Mouse (Mus musculus) frontal cortex, postnatal 14 days (tissue): Measurements from ENCODE around the gene Map10.

Source experiments
- DNase-seq, 2 experiments: peaks; one replicate each; pipeline ENCODE4 v3.0.0; 2022; ENCODE audit warnings: low spot score in 2 of 2

Map10 gene

GRCm38 (mm10) chr8:125670420-125670819 is 802 bp downstream of the Map10 start:
- no peak for DNase-seq

DNA sequence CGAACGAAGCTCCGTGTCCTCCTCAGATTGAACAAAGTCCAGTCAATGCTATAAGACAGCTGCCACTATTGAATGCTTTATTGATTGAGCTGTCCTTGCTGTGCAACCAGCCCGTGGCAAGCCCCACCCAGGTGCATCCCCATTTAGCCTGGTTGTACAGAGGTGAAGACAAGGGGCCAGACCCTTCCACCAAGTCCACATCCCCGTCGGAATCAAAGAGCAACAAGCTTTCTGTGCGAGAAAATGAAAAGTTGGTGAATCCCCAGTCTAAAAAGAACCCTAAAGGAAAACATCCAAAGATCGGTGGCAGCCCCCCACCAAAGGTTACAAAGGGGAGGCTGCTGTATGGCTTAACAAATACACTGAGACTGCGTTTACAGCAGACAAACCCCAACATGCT is 1.3 kb downstream of the Map10 start:
- DNase-seq: no peak

DNA sequence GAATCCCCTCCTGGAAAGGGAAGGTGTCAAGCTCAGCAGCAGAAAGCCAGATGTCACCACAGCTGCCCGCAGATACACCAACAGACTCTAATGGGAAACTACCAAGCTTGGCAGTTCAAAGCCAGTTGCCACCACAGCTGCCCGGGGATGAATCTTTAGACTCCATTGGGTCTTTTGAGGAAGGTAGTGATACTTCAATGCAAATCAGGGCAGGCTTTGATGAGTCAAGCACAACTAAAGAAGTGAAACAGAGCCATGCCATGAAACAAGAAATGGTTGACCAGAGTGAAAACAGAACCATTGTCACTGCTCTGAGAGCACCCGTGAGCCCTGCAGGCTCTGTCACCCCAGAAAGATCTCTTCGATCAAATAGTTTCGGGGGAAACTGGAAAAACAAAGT is 1.8 kb downstream of the Map10 start:
- no peak for DNase-seq

- DNase-seq: no peak
These were observed 6.2 kb downstream of the Map10 start for GRCm38 (mm10) chr8:125675796-125676195.

GRCm38 (mm10) chr8:125677484-125677883 is 7.9 kb downstream of the Map10 start:
- DNase-seq: no peak

- DNase-seq: no peak
These were observed 9.4 kb downstream of the Map10 start for GRCm38 (mm10) chr8:125678854-125679648.

- no peak for DNase-seq
These were observed 11.3 kb downstream of the Map10 start for GRCm38 (mm10) chr8:125680851-125681408.

DNA sequence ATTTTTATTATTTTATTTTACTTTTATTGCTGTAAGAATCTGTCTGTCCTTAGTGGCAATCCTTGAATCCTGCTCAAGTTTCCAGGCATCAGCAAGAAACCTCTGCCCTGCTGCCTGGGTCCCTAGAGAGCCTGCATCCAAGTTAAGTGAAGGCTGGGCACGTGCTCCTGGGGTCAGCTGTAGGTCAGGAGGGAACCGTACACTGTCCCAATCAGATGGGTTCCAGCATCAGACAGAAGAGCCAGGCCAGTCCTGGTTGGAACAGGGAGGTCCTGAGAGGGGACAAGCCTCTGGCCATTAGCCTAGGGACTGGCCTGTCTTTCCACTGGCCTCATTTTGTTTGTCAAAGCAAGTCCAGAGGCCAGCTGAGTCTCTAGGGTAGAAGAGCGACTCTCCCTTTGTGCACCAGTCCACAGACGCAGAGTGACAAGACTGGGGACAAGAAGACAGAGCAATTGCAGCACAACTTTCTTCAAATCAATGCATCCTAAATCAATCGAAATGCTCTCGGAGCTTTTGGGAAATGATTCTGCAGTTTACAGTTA is 15.7 kb downstream of the Map10 start:
- DNase-seq: no peak

- no peak for DNase-seq
These were observed 16.7 kb downstream of the Map10 start for GRCm38 (mm10) chr8:125686221-125686865.

GRCm38 (mm10) chr8:125690166-125690915 is 20.7 kb downstream of the Map10 start:
- no peak for DNase-seq

DNA sequence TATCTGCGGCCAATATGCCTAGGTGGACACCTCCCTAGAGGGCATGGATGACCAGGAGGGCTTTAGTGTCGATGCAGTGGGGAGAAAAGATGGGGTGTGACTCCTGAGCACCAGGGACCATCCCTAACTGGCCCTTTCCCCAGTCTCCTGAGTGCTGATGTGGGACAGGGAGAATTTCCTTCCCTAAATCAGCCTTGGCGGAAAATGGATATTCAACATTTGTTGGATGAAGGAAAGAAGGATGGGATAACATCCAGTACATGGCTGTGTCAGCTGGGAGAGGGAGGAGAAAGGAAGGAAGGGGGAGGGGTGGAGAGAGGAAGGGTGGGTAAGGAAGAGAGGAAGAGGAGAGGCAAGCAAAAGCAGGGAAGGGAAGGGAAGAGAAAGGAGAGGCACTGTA is 21.3 kb downstream of the Map10 start:
- DNase-seq: no peak

DNA sequence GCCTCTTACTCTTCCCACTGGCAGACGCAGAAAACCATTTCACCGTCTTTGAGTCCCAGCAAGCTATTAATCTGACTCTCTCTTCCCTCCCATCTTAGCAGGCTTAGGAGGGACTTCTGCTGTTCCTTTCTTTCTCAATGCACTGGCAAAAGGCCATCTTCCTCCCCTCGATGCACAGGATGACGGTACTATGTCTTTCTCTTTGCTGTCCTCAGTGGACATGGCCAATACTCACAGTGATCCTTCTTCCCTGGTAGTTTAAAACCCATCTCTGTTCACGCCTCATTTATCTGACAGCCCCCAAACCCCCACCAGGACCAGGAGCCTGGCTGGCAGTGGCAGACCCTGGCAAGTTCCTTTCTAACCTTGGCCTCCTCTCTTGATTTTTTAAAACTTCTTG is 22.8 kb downstream of the Map10 start:
- no peak for DNase-seq

DNA sequence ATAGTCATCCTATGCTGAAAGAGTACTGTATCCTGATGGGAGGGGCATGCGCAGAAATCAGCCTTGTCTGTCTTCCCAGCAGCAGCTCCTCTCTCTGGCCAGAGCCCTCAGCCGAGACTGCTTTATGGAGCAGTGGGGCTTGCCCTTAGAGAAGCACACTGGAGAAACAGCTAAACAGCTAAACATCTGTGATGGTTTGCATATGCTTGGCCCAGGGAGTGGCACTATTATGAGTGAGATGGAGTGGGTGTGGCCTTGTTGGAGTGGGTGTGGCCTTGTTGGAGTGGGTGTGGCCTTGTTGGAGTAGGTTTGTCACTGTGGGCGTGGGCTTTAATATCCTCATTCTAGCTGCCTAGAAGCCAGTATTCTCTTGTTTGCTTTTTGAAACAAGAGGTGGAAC is 23.6 kb downstream of the Map10 start:
- DNase-seq: no peak

DNA sequence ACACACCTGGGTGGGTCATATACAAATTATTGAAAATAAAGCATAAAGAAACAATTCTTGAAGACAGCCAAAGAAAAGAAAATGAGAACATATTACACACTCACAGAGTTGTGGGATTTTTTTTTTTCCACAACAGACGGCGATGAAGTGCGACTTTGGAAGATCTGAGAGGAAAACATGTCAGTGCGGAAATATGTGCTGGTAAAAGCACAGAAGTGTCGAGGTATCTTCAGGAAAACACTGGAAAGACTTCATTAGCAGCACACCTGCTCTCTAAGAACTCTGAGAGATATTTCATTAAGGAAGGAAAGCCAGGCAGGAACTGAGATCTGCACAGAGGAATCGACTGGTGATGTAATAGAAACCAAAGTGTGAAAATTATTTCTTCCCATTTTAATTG is 26.3 kb downstream of the Map10 start:
- DNase-seq: no peak

DNA sequence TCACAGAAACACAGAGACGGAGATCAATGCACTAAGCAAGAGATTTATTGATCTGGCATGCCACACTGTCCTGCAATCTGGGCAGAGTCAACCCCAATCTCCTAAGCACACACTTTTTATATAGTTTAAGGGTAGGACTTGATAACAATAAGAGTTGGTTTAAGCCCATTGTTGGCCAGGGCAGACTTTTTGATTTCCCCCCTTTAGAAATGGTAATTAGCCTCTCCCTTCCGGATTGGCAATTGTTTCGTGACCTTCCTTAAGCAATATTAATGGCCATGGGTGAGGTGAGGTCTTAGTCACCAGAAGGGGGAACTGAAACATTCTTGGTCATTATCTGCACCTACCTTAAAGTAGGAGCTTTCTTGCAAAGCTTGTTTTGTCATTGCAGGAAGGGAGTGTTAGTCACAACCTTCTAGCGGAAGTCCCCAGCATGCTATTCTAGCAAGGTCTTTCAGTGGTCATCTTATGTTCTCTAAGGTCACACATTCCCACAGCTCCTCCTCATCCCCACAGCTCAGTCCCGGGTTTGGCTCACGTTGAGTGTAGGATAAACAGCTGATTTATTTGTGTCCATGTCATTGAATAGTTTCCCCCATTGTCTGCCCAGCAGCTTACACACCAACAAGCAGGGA is 29.9 kb downstream of the Map10 start:
- no peak for DNase-seq

- DNase-seq: no peak
These were observed 30.8 kb downstream of the Map10 start for GRCm38 (mm10) chr8:125700407-125700806.

DNA sequence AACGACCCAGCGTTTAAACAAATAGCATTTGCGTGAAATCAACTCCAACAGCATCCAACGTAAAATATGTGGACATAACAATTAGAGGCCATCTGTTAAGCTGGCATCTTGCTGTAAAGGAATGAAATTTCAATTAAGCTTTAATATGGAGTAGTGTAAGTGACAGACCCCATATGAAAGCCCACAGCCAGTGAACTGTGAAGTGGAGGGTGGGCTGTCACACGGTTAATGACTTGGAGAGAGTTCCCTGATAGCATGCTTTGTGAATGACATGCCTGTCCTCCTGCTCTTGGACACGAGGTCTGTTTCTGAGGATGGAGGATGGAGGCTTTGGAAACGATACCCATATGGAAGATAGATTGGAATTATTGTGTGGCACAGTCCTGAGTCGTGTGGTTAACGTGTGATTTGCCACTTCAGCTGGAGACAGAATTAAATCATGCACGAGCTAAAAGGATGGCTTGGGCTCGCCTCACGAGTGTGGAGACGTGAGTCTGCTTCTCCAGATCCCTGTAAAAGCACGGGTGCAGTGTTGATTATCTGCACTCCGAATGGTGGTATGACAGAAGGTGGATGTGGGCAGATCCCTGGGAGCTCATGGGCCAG is 33.4 kb downstream of the Map10 start:
- no peak for DNase-seq

GRCm38 (mm10) chr8:125704434-125704833 is 34.8 kb downstream of the Map10 start:
- DNase-seq: no peak

DNA sequence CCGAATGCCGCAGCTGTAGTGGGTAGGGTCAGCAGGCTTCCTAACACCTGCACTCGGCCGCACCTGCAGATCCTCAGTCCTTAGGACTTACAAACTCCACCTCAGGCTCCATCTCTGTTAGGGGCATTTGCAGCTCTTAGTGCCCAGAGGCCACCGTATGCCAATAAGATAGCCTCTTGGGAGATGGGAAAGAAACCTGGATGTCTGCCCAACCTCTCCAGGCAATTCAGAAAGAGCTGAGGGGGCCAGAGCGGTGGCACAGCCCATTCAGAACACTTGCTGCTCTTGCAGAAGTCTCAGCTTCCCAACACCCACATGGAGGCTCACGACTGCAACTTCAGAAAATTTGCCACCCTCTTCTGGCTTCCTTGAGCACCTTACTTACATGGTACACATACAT is 36.2 kb downstream of the Map10 start:
- no peak for DNase-seq

- no peak for DNase-seq
These were observed 39.6 kb downstream of the Map10 start for GRCm38 (mm10) chr8:125709171-125709570.

DNA sequence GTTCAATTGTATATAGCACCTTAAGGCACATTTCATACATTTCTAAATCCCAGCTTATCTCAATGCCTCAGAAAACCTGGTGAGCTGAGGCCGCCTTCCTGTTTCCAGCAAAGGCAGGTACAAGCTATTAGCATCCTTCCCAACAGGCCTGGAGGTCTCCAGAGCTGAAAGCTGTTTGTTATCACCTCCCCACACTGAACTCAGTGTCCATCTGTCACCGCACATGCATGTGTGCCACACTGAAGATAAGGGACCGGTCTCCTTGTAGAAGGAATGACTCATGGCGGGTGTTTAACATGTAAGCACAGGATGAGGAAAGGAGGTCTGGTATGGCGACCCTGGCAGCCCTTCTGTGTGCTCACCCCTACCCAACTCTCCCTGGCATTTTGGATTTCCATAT is 41.9 kb downstream of the Map10 start:
- no peak for DNase-seq
